Mouse (Mus musculus) Patski (cell line): Measurements from ENCODE around the gene Baz1a. TPM values are rescaled to one million over a fixed set of nuclear protein-coding genes. Genes with fewer than 3 reads are reported as not detected.

ENCODE experiments used
- ATAC-seq: fragments of 100-300 bp; one replicate; pipeline ENCODE4 v1.8.0; 2021
- CTCF ChIA-PET: fragments of 350-600 bp; sonication (Branson Sonifier 250); formaldehyde crosslinking; loops from one replicate; lab custom pipeline; 2022; ENCODE audit warnings: inconsistent platforms; lab: Charles Lee
- POLR2A ChIA-PET: fragments of 350-600 bp; sonication (Branson Sonifier 250); formaldehyde crosslinking; loops from one replicate; lab custom pipeline; 2022; ENCODE audit warnings: antibody characterized with exemption, inconsistent platforms; lab: Charles Lee
- DNase-seq: peaks from one replicate; pipeline ENCODE4 v3.0.0-alpha.2; 2011; ENCODE audit warnings: low read depth, low spot score
- H3K27me3 ChIP-seq: fragments of 371-371 bp; one replicate; pipeline ENCODE4 v1.5.1; 2021
- CTCF ChIP-seq: fragments of 100-300 bp; IDR thresholded peaks from one replicate; pipeline ENCODE4 v1.5.1; 2021
- in situ Hi-C: fragments of 300-500 bp; cut with MboI; formaldehyde crosslinking; loops from 3 replicates; pipeline ENCODE4 v1.11.1; 2018; ENCODE audit warnings: low pct_unique_long_range_greater_than_20kb, mixed read lengths
- polyA plus RNA-seq: library from polyadenylated mRNA; unstranded; gene quantifications from one replicate; pipeline ENCODE4 v1.2.3, GENCODE M21; 2021

Baz1a gene
- polyA plus RNA-seq, 1 experiment from 2014 or later: 20.4 TPM

DNA sequence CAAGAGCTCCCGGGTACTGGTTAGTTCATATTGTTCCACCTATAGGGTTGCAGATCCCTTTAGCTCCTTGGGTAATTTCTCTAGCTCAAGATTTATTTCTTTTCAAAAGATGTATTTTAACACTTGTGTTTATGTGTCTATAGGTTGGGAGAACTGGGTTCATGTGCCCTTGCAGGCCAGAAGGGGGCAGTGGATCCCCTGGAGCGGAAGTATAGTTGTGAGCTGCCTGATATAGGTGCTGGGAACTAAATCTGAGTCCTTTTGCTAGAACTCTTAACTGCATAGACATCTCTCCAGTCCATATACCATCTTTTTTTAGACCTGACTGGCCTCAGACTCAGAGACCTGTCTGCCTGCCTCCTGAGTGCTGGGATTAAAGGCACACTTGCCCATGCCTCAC is 123.7 kb downstream of the Baz1a start:
- peak; percentile 23 for TF ChIP-seq CTCF

DNA sequence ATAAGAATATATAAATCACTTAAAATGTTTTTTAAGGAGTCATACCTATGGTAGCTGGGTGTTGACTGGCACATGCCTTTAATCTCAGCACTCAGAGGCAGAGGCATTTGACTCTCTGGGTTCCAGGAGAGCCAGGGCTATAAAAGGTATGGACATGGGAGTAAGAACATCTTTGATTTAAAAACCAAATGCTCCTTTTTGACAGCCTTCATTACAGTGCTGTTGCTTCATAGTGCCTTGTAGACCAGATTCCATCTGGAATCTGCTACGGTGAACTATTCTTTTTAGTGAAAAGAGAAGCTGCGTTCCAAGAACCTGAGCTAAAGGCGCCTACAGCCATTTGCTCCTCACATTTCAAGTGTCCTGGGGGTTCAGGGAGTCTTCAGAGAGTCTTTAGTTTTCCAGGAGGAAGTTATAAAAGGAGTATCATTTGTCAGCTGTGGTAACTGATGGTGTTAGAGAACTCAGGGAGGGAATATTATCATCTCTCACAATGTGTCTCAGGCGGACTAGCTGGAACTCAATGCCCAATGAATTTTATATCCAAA is 126.5 kb downstream of the Baz1a start:
- ChIA-PET CTCF (interaction anchor here (1.4 kb wide), 1 partner anchor 57 kb away, joined by 3 read pairs; no protein-coding TSS in a partner anchor), POLR2A (no interaction called here)
- no peaks in the 10 kb centered on the region for H3K27me3 ChIP-seq
- no peak for TF ChIP-seq CTCF
- DNase-seq (no peak), ATAC-seq (no peak)
- in situ Hi-C loops: no loop called here

More for the DNA sequence above, 123.7 kb downstream of the Baz1a start:
- in situ Hi-C loops: no loop called here
- POLR2A ChIA-PET: no interaction called here
- no peak for DNase-seq
- CTCF ChIA-PET: interaction anchor here (0.9 kb wide), 1 partner anchor 10 kb away, joined by 4 read pairs; no protein-coding TSS in a partner anchor
- no peak for ATAC-seq
- H3K27me3 ChIP-seq: no peaks in the 10 kb centered on the region

DNA sequence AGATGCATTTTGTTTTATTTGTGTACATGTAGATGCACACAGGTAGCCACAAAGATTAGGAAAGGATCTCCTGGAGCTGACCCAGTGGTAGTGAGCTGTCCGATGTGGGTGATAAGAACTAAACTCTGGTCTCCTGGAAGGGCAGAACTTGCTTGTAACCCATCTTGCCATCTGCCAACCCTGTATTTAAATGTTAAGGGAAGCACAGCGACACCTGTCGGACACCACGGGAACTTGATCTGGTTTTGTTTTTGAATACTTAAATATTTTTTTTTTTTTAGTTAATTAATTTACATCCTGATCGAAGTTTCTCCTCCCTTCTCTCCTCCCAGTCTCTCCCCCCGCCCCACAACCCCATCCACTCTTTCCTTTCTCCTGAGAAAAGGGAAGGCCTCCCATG is 134.5 kb downstream of the Baz1a start:
- no peak for ATAC-seq
- H3K27me3 ChIP-seq: no peaks in the 10 kb centered on the region
- peak; percentile 69 for TF ChIP-seq CTCF
- DNase-seq: no peak
- ChIA-PET POLR2A (interaction anchor here (1.1 kb wide), 1 partner anchor 45 kb away, joined by 6 read pairs; no protein-coding TSS in a partner anchor), CTCF (interaction anchor here (0.8 to 3.8 kb wide), 5 partner anchors 9 to 50 kb away, joined by 3 to 13 read pairs (median 3); no protein-coding TSS in a partner anchor)
- in situ Hi-C loops: loop anchor here (5.0 kb wide), 1 partner anchor 47 kb away; no protein-coding TSS in a partner anchor

DNA sequence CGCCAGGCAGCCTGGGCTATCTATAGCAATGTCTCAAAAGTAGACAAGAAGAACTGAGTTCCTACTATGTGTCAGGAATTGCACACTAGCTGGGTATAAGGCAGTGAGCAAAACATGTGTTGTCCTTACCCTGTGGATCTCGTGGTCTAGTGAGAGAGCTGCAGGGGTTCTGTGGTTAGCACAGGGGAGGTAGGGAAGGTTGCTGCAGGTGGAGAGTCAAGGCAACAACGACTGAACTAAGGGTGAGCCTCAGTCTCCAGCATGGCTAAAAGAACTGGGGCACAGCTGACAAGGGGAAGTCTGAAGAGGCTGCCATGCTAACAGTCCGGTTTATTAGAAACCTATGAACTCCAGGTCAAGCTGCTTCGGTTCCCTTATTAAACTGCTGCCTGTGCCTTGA is 134.9 kb downstream of the Baz1a start:
- no peaks in the 10 kb centered on the region for H3K27me3 ChIP-seq
- CTCF ChIA-PET: interaction anchor here (0.8 to 3.8 kb wide), 4 partner anchors 10 to 50 kb away, joined by 3 to 13 read pairs (median 4); no protein-coding TSS in a partner anchor
- ATAC-seq (no peak), DNase-seq (no peak)
- in situ Hi-C loops: loop anchor here (5.0 kb wide), 1 partner anchor 47 kb away; no protein-coding TSS in a partner anchor
- POLR2A ChIA-PET: interaction anchor here (1.1 kb wide), 1 partner anchor 45 kb away, joined by 6 read pairs; no protein-coding TSS in a partner anchor
- TF ChIP-seq CTCF: no peak

DNA sequence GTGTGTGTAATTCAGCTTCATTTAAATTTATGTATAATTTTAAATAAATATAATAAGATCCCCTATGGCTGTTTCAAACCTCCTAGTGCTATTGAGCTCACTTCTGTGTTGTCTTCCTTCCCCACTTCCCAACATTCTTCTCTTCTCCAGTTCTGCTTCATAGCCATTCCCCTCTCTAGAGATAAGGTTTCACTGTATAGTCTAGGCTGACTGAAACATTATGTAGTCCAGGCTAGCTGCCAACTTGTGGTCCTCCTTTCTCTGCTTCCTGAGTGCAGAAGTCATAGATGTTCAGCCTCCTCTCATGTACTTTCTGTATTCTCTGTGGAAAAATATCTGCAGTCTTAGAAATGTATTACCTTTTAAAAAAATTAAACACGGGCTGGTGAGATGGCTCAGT is 136.3 kb downstream of the Baz1a start:
- no peak for TF ChIP-seq CTCF
- ATAC-seq (no peak), DNase-seq (no peak)
- ChIA-PET CTCF (no interaction called here), POLR2A (no interaction called here)
- no peaks in the 10 kb centered on the region for H3K27me3 ChIP-seq
- in situ Hi-C loops: loop anchor here (5.0 kb wide), 1 partner anchor 46 kb away; no protein-coding TSS in a partner anchor

DNA sequence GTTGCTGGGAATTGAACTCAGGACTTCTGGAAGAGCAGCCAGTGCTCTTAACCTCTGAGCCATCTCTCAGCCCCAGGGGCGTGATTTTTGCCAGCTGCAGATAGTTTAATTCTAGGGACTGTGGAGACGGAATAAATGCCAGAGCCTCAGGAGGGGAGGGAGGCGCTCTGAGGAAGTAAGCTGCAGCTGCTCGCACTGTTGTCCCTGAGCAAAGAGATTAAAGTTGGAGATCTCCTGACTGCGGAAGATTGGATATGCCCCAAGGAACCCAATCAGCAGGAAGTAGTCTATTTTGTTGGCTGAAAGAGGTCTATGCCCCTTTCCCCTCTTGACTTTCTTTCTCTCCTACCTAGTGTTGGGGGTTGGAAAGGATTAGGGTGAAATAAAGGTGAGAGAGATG is 137.3 kb downstream of the Baz1a start:
- DNase-seq (no peak), ATAC-seq (no peak)
- POLR2A ChIA-PET: no interaction called here
- in situ Hi-C loops: loop anchor here (5.0 kb wide), 1 partner anchor 45 kb away; no protein-coding TSS in a partner anchor
- CTCF ChIA-PET: no interaction called here
- no peaks in the 10 kb centered on the region for H3K27me3 ChIP-seq
- TF ChIP-seq CTCF: no peak

DNA sequence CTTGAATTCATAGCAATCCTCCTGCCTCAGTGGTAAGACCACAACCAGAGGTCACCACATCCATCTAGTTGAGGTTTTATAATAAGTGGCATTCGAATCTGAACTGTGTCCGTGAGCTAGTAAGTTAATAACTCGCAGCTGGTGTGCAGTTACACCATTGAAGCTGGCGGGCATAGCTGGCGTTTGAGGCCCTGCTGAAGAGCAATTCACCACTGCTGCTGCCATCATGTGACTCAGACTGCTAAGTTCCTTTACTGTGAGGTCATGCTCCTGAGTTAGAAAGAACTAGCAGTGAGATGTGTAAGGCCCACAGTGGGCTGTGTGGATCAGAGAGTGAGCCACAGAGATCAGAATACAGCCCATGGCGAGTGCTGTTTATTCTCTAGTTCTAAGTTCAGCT is 139.4 kb downstream of the Baz1a start:
- POLR2A ChIA-PET: interaction anchor here (1.2 kb wide), 1 partner anchor 10 kb away, joined by 3 read pairs; no protein-coding TSS in a partner anchor
- ATAC-seq (peak; percentile 74), DNase-seq (no peak)
- CTCF ChIA-PET: interaction anchor here (0.9 kb wide), 2 partner anchors 10 to 40 kb away, joined by 3 read pairs; no protein-coding TSS in a partner anchor
- no peak for TF ChIP-seq CTCF
- no peaks in the 10 kb centered on the region for H3K27me3 ChIP-seq
- in situ Hi-C loops: loop anchor here (5.0 kb wide), 1 partner anchor 42 kb away; no protein-coding TSS in a partner anchor

DNA sequence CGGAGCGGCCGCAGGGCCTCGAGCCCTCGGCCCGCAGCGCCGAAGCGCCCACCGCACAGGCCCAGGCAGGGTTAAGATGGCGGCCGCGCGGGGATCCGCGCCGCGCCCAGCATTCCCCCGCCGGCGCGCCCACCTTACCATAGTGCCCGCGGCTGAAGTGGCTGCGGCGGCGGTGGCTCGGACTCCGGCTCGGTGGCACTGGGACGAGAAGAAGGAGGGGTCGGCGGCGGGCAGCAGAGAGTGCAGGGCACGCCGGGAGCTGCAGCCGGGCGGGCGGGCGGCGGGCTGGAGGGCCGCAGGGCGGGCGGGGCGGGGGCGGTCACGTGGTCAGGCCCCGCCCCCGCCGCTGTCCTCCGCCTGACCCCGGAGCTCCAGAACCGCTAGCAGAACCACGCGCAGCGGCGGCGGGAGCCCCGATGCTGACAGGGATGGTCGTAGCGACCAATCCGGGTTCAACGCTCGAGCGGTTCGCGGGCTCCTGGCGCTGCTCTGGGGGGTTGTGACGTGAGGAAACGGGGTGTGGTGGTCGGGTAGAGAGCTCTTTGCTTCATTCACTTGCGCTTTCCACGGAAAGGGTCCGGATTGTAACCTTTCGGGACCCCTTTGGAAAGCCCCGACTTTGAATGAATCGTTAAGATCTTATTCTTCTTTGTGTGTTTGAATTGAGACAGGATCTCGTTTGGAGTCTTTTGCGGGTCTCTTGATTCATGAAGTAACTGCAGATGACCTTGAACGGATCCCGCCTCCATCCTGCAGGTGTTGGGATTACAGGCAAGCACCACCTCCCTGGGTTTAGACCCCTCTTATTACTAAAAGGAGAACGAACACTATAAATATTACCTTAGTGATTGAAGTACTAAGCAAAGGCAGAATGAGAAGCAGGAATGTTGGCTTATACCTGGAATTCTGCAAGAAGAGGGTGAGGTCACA is 151.3 kb downstream of the Baz1a start, which contains the start of gene Cfl2:
Cfl2 (minus strand) TSS at position 272 of the 930 bp plus-strand sequence.
- in situ Hi-C loops: no loop called here
- ATAC-seq (peak; percentile 89), DNase-seq (no peak)
- ChIA-PET POLR2A (interaction anchor here (0.8 kb wide), 1 partner anchor 26 kb away, joined by 3 read pairs; no protein-coding TSS in a partner anchor), CTCF (interaction anchor here (1.4 kb wide), 1 partner anchor 32 kb away, joined by 4 read pairs; no protein-coding TSS in a partner anchor)
- no peaks in the 10 kb centered on the region for H3K27me3 ChIP-seq
- TF ChIP-seq CTCF: peak; percentile 21

DNA sequence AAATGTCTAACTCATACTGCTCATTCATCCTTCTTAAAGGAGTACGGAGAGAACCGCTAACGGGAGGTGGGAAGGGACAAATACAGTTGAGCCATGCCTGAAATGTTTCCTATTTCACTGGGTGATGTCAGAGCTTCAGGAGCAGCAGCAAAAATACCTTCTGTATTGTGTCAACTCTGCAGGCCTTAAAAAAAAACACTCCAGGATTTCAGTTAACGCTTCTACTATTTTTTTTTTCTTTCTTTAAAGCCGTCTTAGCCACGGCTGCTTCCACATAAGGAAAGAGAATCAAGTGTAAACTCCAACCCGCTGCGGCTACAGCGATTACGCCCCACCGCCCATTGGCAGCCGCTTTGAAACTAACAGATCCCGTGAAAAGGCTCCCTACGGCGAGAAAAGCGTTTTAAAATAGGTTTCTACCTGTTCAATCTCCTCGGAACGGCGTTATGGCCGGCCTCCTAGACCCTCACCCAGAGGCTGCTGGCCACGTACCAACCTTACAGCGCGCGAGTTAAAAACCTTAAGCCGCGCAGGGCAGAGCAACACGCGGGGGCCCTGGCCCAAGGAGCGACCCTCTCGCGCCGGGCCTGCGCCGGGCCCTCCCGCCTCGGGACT is 152.1 kb downstream of the Baz1a start:
- ATAC-seq (peak; percentile 41), DNase-seq (no peak)
- ChIA-PET POLR2A (no interaction called here), CTCF (interaction anchor here (1.4 kb wide), 1 partner anchor 32 kb away, joined by 4 read pairs; no protein-coding TSS in a partner anchor)
- H3K27me3 ChIP-seq: no peaks in the 10 kb centered on the region
- no peak for TF ChIP-seq CTCF
- in situ Hi-C loops: no loop called here
